Mouse (Mus musculus) regulatory T cell (primary cell): ENCODE data around the gene Tmem91.

ENCODE experiments used
- in situ Hi-C: fragments of 300-600 bp; cut with MboI, MseI; formaldehyde crosslinking; loops from one replicate; pipeline ENCODE4 v1.15.1; 2025; ENCODE audit warnings: high pct_unique_total_duplicates

Gene Tmem91

DNA sequence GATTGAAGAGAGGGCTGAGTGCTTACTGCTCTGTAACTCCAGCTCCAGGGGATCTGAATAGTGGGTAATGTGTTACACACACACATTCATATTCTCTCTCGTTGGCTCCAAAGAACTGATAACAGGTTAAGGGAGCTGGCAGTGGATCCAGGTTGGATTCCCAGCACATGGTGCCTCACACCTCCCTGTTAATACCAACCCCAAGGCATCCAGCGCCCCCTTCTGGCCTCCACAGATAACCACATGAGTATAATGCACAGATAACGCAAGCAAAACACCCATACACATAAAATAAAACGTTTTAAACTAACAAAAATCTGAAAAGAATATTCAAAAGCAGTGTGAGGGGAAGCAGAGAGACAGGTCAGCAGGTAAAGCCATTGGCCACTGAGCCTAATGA lies 2.5 kb downstream of the Tmem91 start:
- in situ Hi-C loops, result no loop called here

DNA sequence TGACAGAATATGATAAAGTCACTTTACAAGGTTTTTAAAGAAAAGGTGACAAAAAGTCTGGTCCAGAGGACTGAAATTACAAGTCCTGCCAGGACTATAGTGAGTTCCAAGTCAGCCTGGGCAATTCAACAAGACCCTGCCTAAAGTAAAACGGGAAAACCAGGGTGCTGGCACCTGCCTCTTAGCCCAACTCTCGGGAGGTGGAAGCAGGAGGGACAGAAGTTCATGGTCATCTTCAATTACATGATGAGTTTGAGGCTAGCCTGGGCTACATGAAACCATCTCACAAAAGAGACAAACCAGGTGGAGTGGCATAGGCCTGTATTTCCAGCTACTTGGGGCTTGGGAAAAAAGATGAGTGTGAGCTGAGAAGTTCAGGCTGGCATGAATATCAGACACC lies 3.3 kb downstream of the Tmem91 start:
- in situ Hi-C loops, result no loop called here

- in situ Hi-C loops, result no loop called here
Measured at GRCm38 (mm10) chr7:25670096-25670495, 4.9 kb downstream of the Tmem91 start.

DNA sequence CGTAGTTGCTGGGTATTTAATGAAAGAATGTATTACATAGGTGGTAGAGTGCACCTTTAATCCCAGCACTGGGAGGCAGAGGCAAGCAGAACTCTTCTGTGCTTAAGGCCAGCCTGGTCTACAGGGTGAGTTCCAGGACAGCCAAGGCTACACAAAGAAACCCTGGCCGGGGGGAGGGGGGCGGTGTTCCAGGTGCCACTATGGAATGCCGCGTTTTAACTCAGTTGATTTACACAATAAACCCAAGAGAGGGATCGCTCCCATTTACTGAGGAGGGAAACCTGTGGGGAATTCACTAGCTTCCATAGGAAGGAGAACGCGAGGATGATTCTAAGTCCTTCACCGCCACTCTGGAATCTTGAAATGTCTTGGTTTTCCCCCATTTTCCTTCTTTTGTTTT lies 5.3 kb downstream of the Tmem91 start:
- in situ Hi-C loops, result no loop called here

DNA sequence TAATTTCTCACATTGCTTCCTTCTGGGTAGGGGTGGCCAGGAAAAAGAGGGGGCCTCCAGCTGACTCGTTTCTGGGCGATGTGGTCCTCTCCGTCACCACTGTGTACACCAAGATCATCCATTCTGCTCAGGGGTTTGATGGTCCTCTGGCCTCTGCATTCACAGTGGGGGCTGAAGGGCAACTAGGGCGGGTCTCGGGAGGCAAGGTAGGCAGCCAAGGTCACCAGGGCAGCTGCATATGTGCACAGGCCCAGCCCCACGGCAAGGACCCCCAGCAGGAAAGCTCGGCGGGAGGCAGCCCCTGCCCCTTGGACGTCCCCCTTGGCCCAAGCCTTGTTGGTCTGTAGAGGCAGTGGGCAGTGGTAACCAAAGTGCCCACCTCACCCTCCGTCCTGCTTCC lies 5.8 kb downstream of the Tmem91 start:
- in situ Hi-C loops, result no loop called here

GRCm38 (mm10) chr7:25666381-25666780 lies 8.6 kb downstream of the Tmem91 start:
- in situ Hi-C loops, result no loop called here

DNA sequence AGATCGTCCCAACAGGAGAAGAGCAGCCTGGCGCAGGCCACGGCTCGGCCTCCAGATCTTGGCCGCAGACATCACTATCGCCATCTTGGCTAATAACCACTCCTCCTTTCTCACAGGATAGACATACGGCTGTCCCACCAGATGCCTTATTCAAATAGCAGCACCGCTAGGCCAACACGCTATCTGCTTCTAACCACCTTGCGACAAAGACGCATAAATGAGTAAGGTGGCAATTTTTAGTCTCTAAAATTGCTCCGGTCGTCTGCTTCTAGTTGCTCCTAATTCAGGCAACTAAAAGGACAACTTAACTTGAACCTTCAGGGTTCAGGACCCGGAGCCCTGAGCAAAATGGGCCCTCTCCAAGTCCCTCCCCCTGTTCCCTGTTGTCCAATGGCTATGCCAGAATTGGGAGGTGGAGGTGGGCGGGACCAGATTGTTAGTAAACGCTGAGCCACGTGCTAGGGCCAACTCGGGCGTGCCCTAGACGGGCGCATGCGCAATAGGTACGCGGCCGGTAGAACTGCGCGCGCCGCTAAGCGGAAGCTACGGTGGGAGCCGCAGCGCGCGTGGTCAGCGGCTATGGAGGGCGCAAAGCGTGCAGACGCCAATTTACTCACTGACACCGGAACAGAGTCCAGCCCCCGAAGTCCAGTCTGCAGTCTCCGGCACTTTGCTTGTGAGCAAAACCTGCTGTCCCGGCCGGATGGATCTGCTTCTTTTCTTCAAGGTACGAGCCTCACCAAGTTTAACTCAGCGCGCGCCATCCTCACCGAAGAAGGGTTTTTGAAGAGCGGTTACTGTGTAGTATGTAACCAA lies 16.1 kb downstream of the Tmem91 start, which contains the start of the genes Bckdha and Exosc5:
TSS of gene Bckdha (minus strand) at position 325 of the 816 bp plus-strand sequence.
TSS of gene Exosc5 (plus strand) at position 508 of the 816 bp plus-strand sequence.
- in situ Hi-C loops, result loop anchor here (5.0 kb wide), 1 partner anchor 37 kb away; no protein-coding TSS in a partner anchor

DNA sequence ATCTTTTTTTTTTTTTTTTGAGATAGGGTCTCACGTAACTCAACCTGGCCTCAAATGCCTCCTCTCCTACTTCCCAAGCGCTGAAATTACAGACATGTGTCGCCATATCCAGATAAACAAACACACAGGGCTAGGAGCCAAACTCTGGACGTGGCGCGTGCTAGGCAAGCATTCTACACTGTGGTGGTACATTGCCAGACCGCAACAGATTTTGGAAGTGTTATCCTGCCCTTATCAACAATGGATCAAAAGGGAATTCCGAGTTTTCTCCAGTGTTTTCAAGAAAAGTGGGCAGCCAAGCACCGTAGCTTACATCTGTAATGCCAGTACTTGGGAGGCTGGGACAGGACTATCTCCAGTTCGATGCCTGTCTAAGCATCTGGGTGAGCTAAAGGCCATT lies 17.2 kb downstream of the Tmem91 start:
- in situ Hi-C loops, result loop anchor here (5.0 kb wide), 1 partner anchor 35 kb away; no protein-coding TSS in a partner anchor

DNA sequence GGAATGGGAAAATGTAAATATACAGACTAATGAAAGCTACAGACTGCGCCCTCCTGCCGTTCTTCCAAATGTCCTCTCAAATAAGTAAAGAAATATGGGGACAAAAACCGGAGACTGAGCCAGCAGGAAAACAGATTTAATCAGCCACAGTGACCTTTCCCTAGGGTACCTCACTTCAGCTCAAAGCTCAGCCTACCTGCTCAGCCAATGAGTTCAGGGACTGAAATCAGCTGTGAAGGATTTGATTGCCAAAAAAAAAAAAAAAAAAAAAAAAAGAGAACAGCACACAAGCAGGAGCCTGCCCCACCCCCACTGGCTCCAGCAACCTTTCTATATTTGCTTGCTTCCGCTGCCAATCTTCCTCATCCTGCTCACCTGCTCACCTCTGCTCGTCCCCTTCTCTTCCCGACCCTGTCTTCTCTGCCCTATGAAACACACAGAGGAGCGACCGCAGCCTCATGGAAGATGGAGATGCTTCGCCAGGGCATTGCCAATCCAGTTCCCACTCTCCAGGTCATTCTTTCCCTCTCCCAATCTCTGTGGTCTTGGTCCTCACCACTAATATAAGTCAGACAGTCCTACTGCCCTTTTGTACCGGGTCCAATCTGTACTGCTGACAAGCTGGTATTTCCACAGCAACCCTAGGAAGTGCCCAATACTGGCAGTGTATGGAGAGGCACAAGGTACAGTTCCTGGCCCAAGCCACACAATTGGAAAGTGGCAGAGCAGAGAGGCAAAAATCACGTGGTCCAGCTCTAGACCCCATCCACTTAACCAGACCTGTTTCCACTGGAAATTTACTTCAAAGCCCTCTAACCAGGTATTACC lies 19.2 kb downstream of the Tmem91 start:
- in situ Hi-C loops, result loop anchor here (5.0 kb wide), 1 partner anchor 34 kb away; no protein-coding TSS in a partner anchor

- in situ Hi-C loops, result no loop called here
Measured at GRCm38 (mm10) chr7:25652244-25652759, 22.7 kb downstream of the Tmem91 start.

- in situ Hi-C loops, result no loop called here
Measured at GRCm38 (mm10) chr7:25651281-25651680, 23.7 kb downstream of the Tmem91 start.

- in situ Hi-C loops, result no loop called here
Measured at GRCm38 (mm10) chr7:25649839-25650238, 25.1 kb downstream of the Tmem91 start.

DNA sequence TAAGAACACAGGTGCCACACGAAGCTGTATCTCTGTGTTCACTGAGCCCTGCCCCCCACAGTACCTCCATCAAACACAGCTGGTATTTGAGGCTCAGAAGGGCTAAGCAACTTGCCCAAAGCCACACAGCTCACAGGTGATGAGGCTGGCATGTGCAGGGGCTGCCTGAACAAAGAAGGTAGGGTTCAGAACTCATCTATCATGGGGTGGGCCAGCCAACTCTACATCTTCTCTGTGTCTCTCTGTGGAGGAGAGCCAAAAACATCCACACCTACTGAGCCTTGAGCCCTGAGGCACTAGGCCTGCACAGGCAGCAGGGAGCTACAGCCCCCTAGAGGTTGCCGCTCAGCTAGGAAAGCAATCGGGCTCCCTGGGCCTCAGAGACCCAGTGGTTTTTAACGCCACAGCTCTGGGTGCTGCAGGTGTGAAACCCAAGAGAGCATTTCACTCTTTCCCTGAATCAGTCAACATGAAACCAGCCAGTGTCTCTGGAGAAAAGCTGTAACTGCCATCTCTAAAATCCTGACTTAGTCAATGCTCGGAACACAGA lies 27.3 kb downstream of the Tmem91 start:
- in situ Hi-C loops, result no loop called here

DNA sequence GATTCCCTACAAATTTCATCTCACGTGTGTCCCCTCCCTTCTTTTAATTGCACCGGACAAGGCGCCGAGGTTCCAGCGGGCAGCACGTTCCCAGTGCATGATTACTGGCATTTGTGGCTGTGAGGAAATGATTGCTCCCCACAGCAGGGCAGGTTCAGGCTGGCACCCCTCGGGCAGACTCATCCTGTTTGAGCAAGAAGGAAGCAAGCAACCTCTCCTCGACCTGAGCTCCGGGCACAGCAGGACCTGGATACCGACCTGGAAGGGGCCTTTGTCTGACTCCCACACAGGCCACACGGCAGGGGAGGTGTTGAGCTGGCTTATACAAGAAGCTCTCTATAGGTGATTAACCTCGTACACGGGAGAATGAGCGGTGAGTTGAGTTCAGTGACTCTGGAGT lies 29.9 kb downstream of the Tmem91 start:
- in situ Hi-C loops, result no loop called here

- in situ Hi-C loops, result no loop called here
Measured at GRCm38 (mm10) chr7:25644631-25645030, 30.3 kb downstream of the Tmem91 start.

DNA sequence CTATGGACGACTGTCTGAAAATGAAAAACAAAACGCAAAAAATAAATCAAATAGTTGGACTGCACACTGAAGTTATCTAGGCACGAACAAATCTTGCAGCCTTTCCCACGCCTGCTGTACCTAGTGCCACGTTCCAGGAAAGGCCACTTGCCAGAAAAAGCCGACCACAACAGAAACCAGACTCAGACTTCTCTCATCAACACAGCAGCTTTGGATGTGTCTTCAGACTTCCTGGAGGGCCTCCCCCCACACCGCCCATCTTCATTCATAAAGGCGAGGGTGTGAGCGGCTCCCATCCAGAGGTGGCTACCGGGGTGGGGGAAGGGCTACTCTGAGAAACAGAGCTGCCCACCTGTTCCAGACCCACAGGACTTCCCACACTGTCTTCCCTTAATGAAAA lies 30.8 kb downstream of the Tmem91 start:
- in situ Hi-C loops, result no loop called here

DNA sequence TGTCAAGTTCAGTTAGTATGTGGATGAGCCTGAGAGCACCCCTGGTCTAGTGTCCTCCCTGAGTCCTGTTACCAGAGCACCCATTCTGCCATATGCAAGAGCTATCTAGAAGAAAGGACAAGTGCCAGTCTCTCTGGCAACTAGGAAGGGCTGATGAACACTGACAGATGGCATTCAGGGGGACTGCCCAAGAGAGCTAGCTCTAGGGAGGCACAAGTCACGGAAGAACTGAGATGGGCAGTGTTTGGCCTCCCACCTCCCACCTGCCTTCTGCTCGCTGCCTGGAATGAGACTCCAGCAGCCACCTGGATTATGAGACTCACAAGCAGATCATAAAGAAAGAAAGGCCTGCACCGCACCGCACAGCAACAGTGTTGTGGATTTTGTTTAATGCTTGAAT lies 35.2 kb downstream of the Tmem91 start:
- in situ Hi-C loops, result no loop called here

DNA sequence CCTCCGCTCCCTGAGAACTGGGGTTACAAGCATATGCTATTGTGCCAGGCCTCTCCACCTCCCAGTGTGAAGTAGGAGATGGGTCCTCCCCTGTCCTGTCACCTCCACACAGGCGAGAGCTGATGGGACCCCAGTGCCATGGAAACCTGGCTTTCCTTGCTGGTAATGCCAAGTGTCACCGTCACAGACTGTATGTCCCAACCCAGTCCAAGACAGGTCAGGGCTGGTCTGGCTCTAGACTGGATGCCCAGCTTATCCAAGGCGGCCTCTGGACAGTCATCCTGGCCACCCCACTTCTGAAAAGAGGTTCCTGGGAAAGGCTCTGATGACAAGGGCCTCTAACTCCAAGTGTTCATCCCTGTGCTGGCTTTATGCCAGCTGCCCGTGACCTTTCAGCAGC lies 37.9 kb downstream of the Tmem91 start:
- in situ Hi-C loops, result no loop called here

DNA sequence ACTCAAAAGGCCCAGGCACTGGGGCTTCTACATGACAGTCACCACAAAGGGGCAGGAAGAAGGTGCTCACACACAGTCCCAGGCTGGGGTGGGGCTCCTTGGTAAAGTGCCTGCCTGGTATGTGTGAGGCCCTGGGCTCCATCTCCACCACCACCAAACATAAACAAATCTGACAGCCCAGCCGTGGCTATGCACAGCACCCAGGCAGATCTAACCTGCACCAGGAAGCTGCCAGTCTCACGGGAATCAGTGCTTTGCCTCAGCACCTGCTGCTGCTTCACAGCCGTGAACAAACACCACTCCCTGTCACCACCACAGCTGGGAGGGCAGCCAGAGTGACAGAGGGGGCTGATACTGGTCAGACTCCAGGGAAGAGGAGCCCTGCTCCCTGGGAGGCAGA lies 38.6 kb downstream of the Tmem91 start:
- in situ Hi-C loops, result no loop called here

DNA sequence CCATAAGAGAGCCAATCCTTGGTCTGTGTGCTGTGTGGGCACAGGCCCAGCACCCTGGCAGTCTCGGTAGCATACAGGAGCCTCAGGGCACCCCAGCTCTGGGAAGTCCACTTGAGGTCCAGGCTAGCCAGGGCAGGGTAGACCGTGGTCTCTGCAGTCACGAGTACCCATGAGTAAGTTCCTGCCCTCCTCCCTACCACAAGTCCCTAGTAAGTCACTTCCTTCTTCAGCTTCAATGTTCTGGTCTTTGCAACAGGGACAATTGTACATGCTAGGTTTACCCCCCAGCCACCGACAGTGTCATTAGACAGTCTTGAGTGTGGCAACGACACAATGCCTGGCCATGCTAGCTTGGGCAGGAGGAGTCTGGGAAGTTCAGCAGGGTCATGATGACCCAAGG lies 42.3 kb downstream of the Tmem91 start:
- in situ Hi-C loops, result no loop called here

- in situ Hi-C loops, result no loop called here
Measured at GRCm38 (mm10) chr7:25628323-25628620, 46.7 kb downstream of the Tmem91 start.
